Mouse (Mus musculus) MEL (cell line): ENCODE results near the gene Timmdc1.

Experiments
- CTCF ChIP-seq, 3 experiments: IDR thresholded peaks in 2 of 3; conservative IDR thresholded peaks in 1 of 3; 2 replicates each; pipeline ENCODE4 v1.5.1; 2011 to 2012; ENCODE audit warnings: low read length in 3 of 3, low read depth in 2 of 3, mild to moderate bottlenecking in 2 of 3, improper control_type of control experiment in 1 of 3, inconsistent platforms in 1 of 3, mixed read lengths in 1 of 3, moderate library complexity in 1 of 3; ENCODE audit not compliant: control insufficient read depth in 1 of 3, insufficient read depth in 1 of 3, poor library complexity in 1 of 3, severe bottlenecking in 1 of 3
- E2F4 ChIP-seq: IDR thresholded peaks from 2 replicates; pipeline ENCODE4 v1.6.1; 2011; ENCODE audit warnings: low read depth, low read length, improper control_type of control experiment, borderline replicate concordance
- HCFC1 ChIP-seq: IDR thresholded peaks from 2 replicates; pipeline ENCODE4 v1.6.1; 2012; ENCODE audit warnings: low read depth, mild to moderate bottlenecking, inconsistent platforms, low read length, improper control_type of control experiment, moderate library complexity
- KAT2A ChIP-seq: conservative IDR thresholded peaks from 2 replicates; pipeline ENCODE4 v1.6.1; 2012; ENCODE audit warnings: low read depth, low read length, improper control_type of control experiment, inconsistent platforms
- NELFE ChIP-seq: IDR thresholded peaks from 2 replicates; pipeline ENCODE4 v1.6.1; 2011; ENCODE audit warnings: low read depth, low read length, improper control_type of control experiment
- POLR2A ChIP-seq, 2 experiments: IDR thresholded peaks; 2 replicates each; pipeline ENCODE4 v1.6.1; 2011 to 2012; ENCODE audit warnings: low read length in 2 of 2, mild to moderate bottlenecking in 2 of 2, control low read depth in 1 of 2, improper control_type of control experiment in 1 of 2, low read depth in 1 of 2, moderate library complexity in 1 of 2; ENCODE audit not compliant: control insufficient read depth in 1 of 2, insufficient read depth in 1 of 2, poor library complexity in 1 of 2
- ZKSCAN1 ChIP-seq: IDR thresholded peaks from 2 replicates; pipeline ENCODE4 v1.6.1; 2012; ENCODE audit warnings: low read depth, mild to moderate bottlenecking, inconsistent platforms, low read length, improper control_type of control experiment, moderate library complexity

DNA sequence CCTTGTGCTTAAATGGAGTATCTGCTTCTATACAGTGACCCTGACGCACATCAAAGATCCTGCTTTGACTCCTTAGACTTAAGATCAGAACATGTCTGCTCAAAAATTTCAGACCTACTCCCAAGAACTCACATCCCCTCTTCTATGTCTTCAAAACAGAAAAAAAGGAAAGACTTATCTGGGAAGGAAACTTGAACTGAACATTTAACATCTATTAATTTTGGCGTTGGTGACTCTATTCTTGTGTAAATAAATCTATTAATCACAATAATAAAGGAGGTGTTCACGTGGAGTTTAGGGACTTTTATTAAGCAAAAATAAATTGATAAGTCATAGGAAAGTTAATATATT is 69.3 kb downstream of the Timmdc1 start:
- TF ChIP-seq POLR2A (IDR thresholded peaks at IDR 0.05; ENCODE audit: control insufficient read depth in 1 of 2, insufficient read depth in 1 of 2, low read depth in 1 of 2, low read length in 2 of 2, poor library complexity in 1 of 2): no peak
- TF ChIP-seq E2F4: no peak
- no peak for TF ChIP-seq NELFE
- TF ChIP-seq CTCF (IDR thresholded peaks at IDR 0.05 in 2 of 3, conservative IDR thresholded peaks at IDR 0.05 in 1 of 3; ENCODE audit: control insufficient read depth in 1 of 3, insufficient read depth in 1 of 3, low read depth in 2 of 3, low read length in 3 of 3, poor library complexity in 1 of 3, severe bottlenecking in 1 of 3): no peak
- no peak for TF ChIP-seq HCFC1
- no peak for TF ChIP-seq KAT2A
- no peak for TF ChIP-seq ZKSCAN1
